In the genomic region with DNA sequence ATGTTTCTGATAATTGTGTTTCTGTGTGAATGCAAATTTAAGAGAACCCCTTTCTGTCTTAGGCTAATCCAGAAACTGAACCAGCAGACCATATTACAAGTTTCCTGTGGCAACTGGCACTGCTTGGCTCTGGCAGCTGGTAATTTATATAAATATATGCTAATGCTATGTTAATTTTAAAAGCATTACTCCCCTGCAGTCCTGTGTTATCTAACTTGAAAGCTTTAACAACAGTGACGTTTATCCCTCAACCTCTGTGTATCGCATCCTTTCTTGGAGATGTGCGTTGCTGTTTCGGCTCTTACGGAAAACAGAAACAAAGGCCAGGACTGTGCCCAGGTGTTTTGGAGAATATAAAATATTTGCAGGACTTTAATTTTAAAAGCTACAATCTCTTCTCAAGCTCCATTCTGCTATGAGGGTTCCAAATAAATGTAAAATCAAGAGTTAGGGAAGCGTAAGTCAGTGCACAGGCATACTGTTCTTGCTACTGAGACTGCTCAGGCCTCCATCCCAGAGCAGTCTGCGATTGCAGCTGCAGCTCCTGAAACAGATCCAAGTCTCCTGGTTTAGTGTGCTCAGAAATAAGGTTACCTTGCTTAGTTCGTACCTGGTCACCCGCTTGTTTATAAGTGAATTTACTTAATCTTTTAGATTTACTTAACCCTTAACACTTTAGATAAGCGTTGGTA, we compare ENCODE assay signal across 20 mouse cellular contexts. TPM values are rescaled to one million over a fixed set of nuclear protein-coding genes. Genes with fewer than 3 reads are reported as not detected.
A peak's percentile ranks its signal among the peaks of the same experiment; 100 is the strongest.
DNase-seq lines count a peak whose midpoint lies in the region; ATAC-seq and TF ChIP-seq lines count a peak whose summit lies in the region.
"Had no signal": no experiment of that assay in that cellular context is flagged by ENCODE, and none has a peak within 500 bp of the region (broad histone marks: within the 10 kb centered on the region; RNA-seq: fewer than 3 reads in every experiment).

No protein-coding gene starts in this region.

- no peak overlapping the region for H3K4me3 ChIP-seq in heart, adult 2 months
- H3K4me3 ChIP-seq in midbrain, embryonic 12.5 days = no peak overlapping the region
- H3K4me3 ChIP-seq in midbrain, postnatal 0 days (ENCODE audit: low read depth, low read length) = no peak overlapping the region
- no peak overlapping the region for H3K4me3 ChIP-seq in hindbrain, embryonic 14.5 days (replicated peaks; ENCODE audit: low read length)
- no peak overlapping the region for H3K4me3 ChIP-seq in midbrain, embryonic 16.5 days (ENCODE audit: low read depth, low read length)
- H3K4me3 ChIP-seq: embryonic facial prominence, embryonic 12.5 days; erythroblast, embryonic 14.5 days; megakaryocyte, embryonic 14.5 days had no signal

- DNase-seq in heart, adult 2 months = no peak
- no peak for DNase-seq in heart, postnatal 10 days
- no peak for DNase-seq in midbrain, postnatal 0 days (ENCODE audit: low spot score)
- DNase-seq in hindbrain, embryonic 14.5 days (ENCODE audit: low spot score) = no peak
- DNase-seq in cerebellum, adult 11-12 months = no peak
- DNase-seq: adrenal gland, adult 2 months; B cell, adult 2 months; gastrocnemius, postnatal 25 days; kidney, adult 8-10 months; kidney, postnatal 14 days; lung, adult 18-20 months; right cerebral cortex, postnatal 4 days had no signal

- 85% methylated on average over 10 of the region's 10 CpGs for WGBS in heart, adult 2 months
- WGBS in midbrain, embryonic 12.5 days = 81% methylated on average over 10 of the region's 10 CpGs
- 64% methylated on average over 10 of the region's 10 CpGs for WGBS in midbrain, postnatal 0 days
- WGBS in hindbrain, embryonic 14.5 days = 80% methylated on average over 10 of the region's 10 CpGs
- WGBS in midbrain, embryonic 16.5 days = 57% methylated on average over 10 of the region's 10 CpGs

- no peak overlapping the region for H3K4me2 ChIP-seq in midbrain, embryonic 12.5 days (replicated peaks)
- no peak overlapping the region for H3K4me2 ChIP-seq in midbrain, postnatal 0 days (ENCODE audit: low read depth, low read length, poor library complexity, severe bottlenecking)
- H3K4me2 ChIP-seq in hindbrain, embryonic 14.5 days (replicated peaks) = no peak overlapping the region
- H3K4me2 ChIP-seq in midbrain, embryonic 16.5 days (ENCODE audit: low read length) = no peak overlapping the region
- H3K4me2 ChIP-seq: embryonic facial prominence, embryonic 12.5 days; liver, embryonic 11.5 days had no signal

- no peak for TF ChIP-seq POLR2A in heart, adult 2 months (IDR thresholded peaks at IDR 0.05; ENCODE audit: insufficient read depth, low read depth, low read length)

- H3K4me1 ChIP-seq in heart, adult 2 months (ENCODE audit: control insufficient read depth, insufficient read depth, low read length) = peaks cover 5% of the 10 kb centered on the region; the same call in 1 of the 2 replicates
- peaks cover 3% of the 10 kb centered on the region; the same call in 1 of the 2 replicates for H3K4me1 ChIP-seq in midbrain, embryonic 12.5 days
- no peaks in the 10 kb centered on the region for H3K4me1 ChIP-seq in midbrain, postnatal 0 days (ENCODE audit: insufficient read depth, low read length)
- no peaks in the 10 kb centered on the region for H3K4me1 ChIP-seq in hindbrain, embryonic 14.5 days (replicated peaks; ENCODE audit: control insufficient read depth, insufficient read depth, low read length)
- H3K4me1 ChIP-seq in midbrain, embryonic 16.5 days (ENCODE audit: control insufficient read depth, insufficient read depth, low read length) = peaks cover 6% of the 10 kb centered on the region; the same call in 1 of the 2 replicates
- H3K4me1 ChIP-seq: embryonic facial prominence, embryonic 12.5 days had no signal

- H3K27ac ChIP-seq in heart, adult 2 months = peak overlapping the region; percentile 33; the same call in 1 of the 2 replicates
- 0 out of 2 replicates have a peak overlapping the region, but pooled peaks have one; percentile 25 for H3K27ac ChIP-seq in midbrain, embryonic 12.5 days (replicated peaks)
- H3K27ac ChIP-seq in midbrain, postnatal 0 days (ENCODE audit: low read depth, low read length) = no peak overlapping the region
- no peak overlapping the region for H3K27ac ChIP-seq in hindbrain, embryonic 14.5 days
- H3K27ac ChIP-seq in midbrain, embryonic 16.5 days (ENCODE audit: low read length) = no peak overlapping the region
- H3K27ac ChIP-seq: embryonic facial prominence, embryonic 12.5 days; stomach, postnatal 0 days had no signal

- peak; percentile 66 for ATAC-seq in midbrain, embryonic 12.5 days (ENCODE audit: low FRiP score, low read depth)
- no peak for ATAC-seq in midbrain, postnatal 0 days (ENCODE audit: low FRiP score)
- peak; percentile 59; the same call in 1 of the 2 replicates for ATAC-seq in hindbrain, embryonic 14.5 days (ENCODE audit: low FRiP score)
- peak; percentile 74; the same call in 1 of the 2 replicates for ATAC-seq in midbrain, embryonic 16.5 days
- ATAC-seq: inflammation-experienced regulatory T-cells, adult 6 months had no signal

- no peak overlapping the region for H3K9ac ChIP-seq in heart, adult 2 months (ENCODE audit: low read depth, low read length)
- H3K9ac ChIP-seq in midbrain, embryonic 12.5 days (replicated peaks) = no peak overlapping the region
- H3K9ac ChIP-seq in midbrain, postnatal 0 days (replicated peaks; ENCODE audit: low read length, poor library complexity, severe bottlenecking) = no peak overlapping the region
- H3K9ac ChIP-seq in hindbrain, embryonic 14.5 days = no peak overlapping the region
- no peak overlapping the region for H3K9ac ChIP-seq in midbrain, embryonic 16.5 days (ENCODE audit: low read depth, low read length)
- H3K9ac ChIP-seq: embryonic facial prominence, embryonic 12.5 days had no signal

- TF ChIP-seq EP300 in heart, adult 2 months (IDR thresholded peaks at IDR 0.05; ENCODE audit: insufficient read depth, low read depth, low read length) = no peak

- no peak for TF ChIP-seq CTCF in heart, adult 2 months (IDR thresholded peaks at IDR 0.05)
- no peak for TF ChIP-seq CTCF in midbrain, postnatal 0 days (IDR thresholded peaks at IDR 0.05)

- no peaks in the 10 kb centered on the region for H3K9me3 ChIP-seq in midbrain, embryonic 12.5 days
- no peaks in the 10 kb centered on the region for H3K9me3 ChIP-seq in midbrain, postnatal 0 days (ENCODE audit: low read length)
- H3K9me3 ChIP-seq in hindbrain, embryonic 14.5 days (ENCODE audit: control insufficient read depth, low read length) = no peaks in the 10 kb centered on the region
- H3K9me3 ChIP-seq in midbrain, embryonic 16.5 days (replicated peaks; ENCODE audit: control insufficient read depth, low read length, poor library complexity, severe bottlenecking) = no peaks in the 10 kb centered on the region
- H3K9me3 ChIP-seq: embryonic facial prominence, embryonic 12.5 days; megakaryocyte, embryonic 14.5 days had no signal

- H3K79me2 ChIP-seq in heart, adult 2 months (replicated peaks; ENCODE audit: control insufficient read depth, insufficient read depth, low read length) = 0 out of 2 replicates have a peak, but pooled peaks cover 2% of the 10 kb centered on the region

- intact Hi-C loops in heart, adult 2 months (cut with DNase I) = no loop called here
- intact Hi-C loops in heart, postnatal 10 days (cut with DNase I) = no loop called here

- H3K36me3 ChIP-seq in heart, adult 2 months (ENCODE audit: control insufficient read depth, insufficient read depth, low read length) = peaks cover 24% of the 10 kb centered on the region; the same call in 1 of the 2 replicates
- H3K36me3 ChIP-seq in midbrain, embryonic 12.5 days = no peaks in the 10 kb centered on the region
- H3K36me3 ChIP-seq in midbrain, postnatal 0 days (ENCODE audit: insufficient read depth, low read length) = peaks cover 6% of the 10 kb centered on the region; the same call in 1 of the 2 replicates
- H3K36me3 ChIP-seq in hindbrain, embryonic 14.5 days (replicated peaks; ENCODE audit: control insufficient read depth, insufficient read depth) = peaks cover 18% of the 10 kb centered on the region; the same call in 1 of the 2 replicates
- peaks cover 6% of the 10 kb centered on the region; the same call in 1 of the 2 replicates for H3K36me3 ChIP-seq in midbrain, embryonic 16.5 days (ENCODE audit: control insufficient read depth, insufficient read depth, low read length)
- H3K36me3 ChIP-seq: embryonic facial prominence, embryonic 12.5 days had no signal

- H3K27me3 ChIP-seq in heart, adult 2 months (ENCODE audit: control insufficient read depth, insufficient read depth, low read length) = no peaks in the 10 kb centered on the region
- H3K27me3 ChIP-seq in midbrain, embryonic 12.5 days = no peaks in the 10 kb centered on the region
- no peaks in the 10 kb centered on the region for H3K27me3 ChIP-seq in midbrain, postnatal 0 days (ENCODE audit: insufficient read depth, low read length)
- H3K27me3 ChIP-seq in hindbrain, embryonic 14.5 days (ENCODE audit: control insufficient read depth, insufficient read depth, low read length) = no peaks in the 10 kb centered on the region
- H3K27me3 ChIP-seq in midbrain, embryonic 16.5 days (ENCODE audit: control insufficient read depth, insufficient read depth, low read depth, low read length) = no peaks in the 10 kb centered on the region
- H3K27me3 ChIP-seq: embryonic facial prominence, embryonic 12.5 days; megakaryocyte, embryonic 14.5 days had no signal

RNA-seq across cellular contexts. Expression of a gene that starts 24.6 kb away (rescaled TPM):
- 10 to 100 TPM; 27.6 to 54.3 TPM for total RNA-seq in heart, adult 2 months (2021)
- 27.4 and 53.2 TPM in 2 replicates for polyA plus RNA-seq in heart, adult 2 months (2012; rRNA removed)
- 100 to 1,000 TPM in 1 of 2 experiments, 10 to 100 TPM in 1; 93.1 to 102 TPM for total RNA-seq in heart, postnatal 10 days (2021)
- 15.9 and 17.3 TPM in 2 replicates for polyA plus RNA-seq in midbrain, embryonic 12.5 days (2016; fragmentation: Nextera tagmentation; extraction: Ambion mirVana)
- total RNA-seq in midbrain, postnatal 0 days (2014; rRNA removed) = 153 and 159 TPM in 2 replicates
- 25.3 and 34.2 TPM in 2 replicates for polyA plus RNA-seq in midbrain, postnatal 0 days (2015; fragmentation: Nextera tagmentation; extraction: Ambion mirVana)
- 33.7 and 39.0 TPM in 2 replicates for polyA plus RNA-seq in hindbrain, embryonic 14.5 days (2014; fragmentation: Nextera tagmentation; extraction: Ambion mirVana)
- polyA plus RNA-seq in midbrain, embryonic 16.5 days (2015; fragmentation: Nextera tagmentation; extraction: Ambion mirVana) = 29.8 and 31.9 TPM in 2 replicates

RNA-seq across cellular contexts. Expression of a gene that starts 51.1 kb away (rescaled TPM):
- 1 to 10 TPM in 1 of 2 experiments, under 1 TPM in 1; 0.63 to 1.6 TPM for total RNA-seq in heart, adult 2 months (2021)
- polyA plus RNA-seq in heart, adult 2 months (2012; rRNA removed) = 0.78 and 1.4 TPM in 2 replicates
- under 1 TPM; 0.30 to 0.62 TPM for total RNA-seq in heart, postnatal 10 days (2021)
- 63.2 and 64.3 TPM in 2 replicates for polyA plus RNA-seq in midbrain, embryonic 12.5 days (2016; fragmentation: Nextera tagmentation; extraction: Ambion mirVana)
- total RNA-seq in midbrain, postnatal 0 days (2014; rRNA removed) = 237 and 255 TPM in 2 replicates
- 634 and 693 TPM in 2 replicates for polyA plus RNA-seq in midbrain, postnatal 0 days (2015; fragmentation: Nextera tagmentation; extraction: Ambion mirVana)
- polyA plus RNA-seq in hindbrain, embryonic 14.5 days (2014; fragmentation: Nextera tagmentation; extraction: Ambion mirVana) = 338 and 425 TPM in 2 replicates
- polyA plus RNA-seq in midbrain, embryonic 16.5 days (2015; fragmentation: Nextera tagmentation; extraction: Ambion mirVana) = 310 and 365 TPM in 2 replicates
- polyA plus RNA-seq: erythroblast, embryonic 14.5 days had no signal

Comparison
In these comparisons a context has a peak if more than half of its experiments do, and no peak if none do; other contexts are left out.
1. H3K27ac ChIP-seq: peak in heart, adult 2 months (single experiment) and midbrain, embryonic 12.5 days (single experiment); none in midbrain, postnatal 0 days (single experiment), hindbrain, embryonic 14.5 days (single experiment) and midbrain, embryonic 16.5 days (single experiment).
2. RNA of a gene that starts 51.1 kb away (polyA plus RNA-seq): 634 to 693 TPM in midbrain, postnatal 0 days, 310 to 365 TPM in midbrain, embryonic 16.5 days, 338 to 425 TPM in hindbrain, embryonic 14.5 days and 63.2 to 64.3 TPM in midbrain, embryonic 12.5 days; 0.78 to 1.4 TPM in heart, adult 2 months; every median in the first group is over 10 times any median in the second.